Mouse (Mus musculus) lung, postnatal 10 days (tissue): ENCODE results near the gene Kri1.
"Not testable (repeated sequence)": the region's sequence is repeated elsewhere in the genome, so short reads cannot be mapped to it uniquely, and the experiment has no call there.

ENCODE experiments used
- DNase-seq: peaks from one replicate; pipeline ENCODE4 v3.0.0; 2021

Gene Kri1

DNA sequence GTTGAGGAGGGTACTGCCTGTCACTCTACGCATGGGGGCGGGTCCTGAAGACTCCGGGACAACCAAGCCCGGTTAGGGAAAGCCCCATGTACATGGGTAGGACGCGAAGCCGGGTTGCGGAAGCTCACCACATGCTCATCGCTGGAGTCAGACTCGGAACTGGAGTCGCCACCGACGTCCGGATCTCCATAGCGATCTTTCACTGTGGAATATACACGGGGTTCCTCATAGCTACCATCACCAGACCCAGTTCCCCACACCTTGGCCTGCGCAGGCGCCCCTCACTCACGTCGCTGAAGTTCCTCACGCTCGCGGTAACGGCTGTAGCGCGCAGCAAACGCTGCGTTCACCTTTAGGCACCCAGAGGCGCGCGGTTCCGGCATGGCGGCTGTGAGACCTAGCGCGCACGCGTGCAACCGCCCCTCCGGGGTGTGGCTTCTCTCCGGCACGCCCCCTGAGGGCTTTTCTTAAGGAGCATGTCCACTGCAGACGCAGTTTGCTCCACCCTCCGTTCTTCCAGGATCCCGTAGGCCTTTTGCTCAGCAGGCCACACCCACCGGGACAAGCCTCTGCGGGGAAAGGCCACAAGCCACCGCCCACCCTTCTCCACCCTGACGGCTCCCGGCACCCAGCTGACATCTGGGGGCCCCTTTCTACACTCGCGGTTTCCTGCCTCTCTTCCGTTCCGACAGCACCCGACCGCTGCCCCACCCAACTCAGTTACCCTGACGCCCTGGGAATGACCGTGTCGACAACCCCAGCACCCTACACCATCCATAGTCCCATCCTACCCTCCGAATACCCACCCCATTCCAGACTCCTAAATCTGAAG lies at the start of gene Kri1:
Kri1 (minus strand) TSS at position 399 of the 832 bp plus-strand sequence.
- peak; percentile 100 for DNase-seq

DNA sequence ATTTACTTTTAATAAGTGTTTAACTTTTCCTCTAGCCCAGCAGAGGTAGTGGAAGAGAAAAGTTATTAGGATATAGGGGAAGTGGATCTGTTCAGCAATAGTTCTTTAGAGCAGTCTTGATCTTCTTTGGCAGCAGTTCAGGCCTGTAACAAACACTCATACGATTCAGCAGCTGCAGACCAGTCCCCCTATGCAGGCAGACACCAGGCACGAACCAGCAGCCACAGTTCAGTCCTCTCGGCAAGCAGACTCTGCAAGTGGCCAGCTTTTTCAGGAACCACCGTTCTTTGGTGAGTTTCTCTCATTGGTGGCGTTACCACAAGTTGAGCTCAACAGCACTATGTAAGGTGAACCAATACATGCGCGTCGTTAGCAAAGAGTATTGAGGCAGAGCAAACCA lies 48.7 kb upstream of the Kri1 start:
- no peak for DNase-seq

DNA sequence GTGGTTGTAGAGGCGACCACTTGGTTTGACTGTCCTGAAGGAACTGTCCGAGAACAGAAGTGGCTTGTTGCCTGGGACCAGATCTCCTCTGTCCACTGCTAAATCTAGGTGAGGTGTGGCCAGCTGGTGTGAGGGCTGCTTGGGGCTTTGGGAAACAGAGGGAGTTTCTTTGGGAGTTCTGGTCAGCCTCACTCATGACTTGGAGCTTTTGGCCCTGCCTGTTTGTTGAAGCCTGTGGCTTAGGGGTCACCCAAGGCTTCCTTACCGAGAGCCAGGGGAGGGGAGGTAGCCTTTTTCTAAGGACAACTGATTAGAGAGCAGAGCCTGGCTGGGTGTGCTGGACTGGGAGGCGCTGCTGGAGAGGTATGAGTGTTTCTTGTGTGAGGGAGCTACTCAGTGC lies 47.6 kb upstream of the Kri1 start:
- no peak for DNase-seq

DNA sequence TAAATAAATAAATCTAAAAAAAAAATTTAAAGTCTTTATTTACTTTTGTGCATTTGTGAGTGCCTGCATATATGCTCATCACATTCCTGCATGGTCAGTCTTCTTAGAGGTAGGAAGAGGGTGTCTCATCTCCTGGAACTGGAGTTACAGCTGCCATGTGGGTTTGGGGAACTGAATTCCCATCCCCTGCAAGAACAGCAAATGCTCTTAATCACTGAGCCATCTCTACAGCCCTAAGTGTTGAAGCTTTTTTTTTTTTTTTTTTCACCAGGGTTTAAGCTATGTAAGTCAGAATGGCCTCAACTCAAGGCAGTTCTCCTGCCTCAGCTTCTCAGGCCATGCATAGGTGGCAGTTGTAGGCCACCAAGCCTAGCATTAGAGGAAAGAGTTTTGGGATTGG lies 47.0 kb upstream of the Kri1 start:
- DNase-seq = no peak

DNA sequence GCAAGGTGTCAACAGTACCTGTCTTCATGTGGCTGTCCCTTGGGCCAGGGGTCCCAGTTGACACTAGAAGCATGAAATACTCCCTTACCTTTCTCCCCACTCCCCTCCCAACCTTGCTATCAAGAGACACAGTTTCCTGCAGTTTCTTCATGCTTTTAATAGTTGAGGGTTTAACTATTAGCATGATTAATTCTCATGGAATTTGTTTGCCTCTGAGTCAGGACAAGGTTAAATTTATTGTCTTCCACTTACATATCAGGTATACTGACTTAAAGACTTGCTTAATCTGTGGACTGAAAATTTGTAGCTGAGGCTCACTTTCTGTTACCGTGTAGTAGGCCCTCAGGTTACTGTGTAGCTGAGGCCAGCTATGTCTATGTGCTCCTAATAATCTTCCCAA lies 45.8 kb upstream of the Kri1 start:
- DNase-seq = no peak

DNA sequence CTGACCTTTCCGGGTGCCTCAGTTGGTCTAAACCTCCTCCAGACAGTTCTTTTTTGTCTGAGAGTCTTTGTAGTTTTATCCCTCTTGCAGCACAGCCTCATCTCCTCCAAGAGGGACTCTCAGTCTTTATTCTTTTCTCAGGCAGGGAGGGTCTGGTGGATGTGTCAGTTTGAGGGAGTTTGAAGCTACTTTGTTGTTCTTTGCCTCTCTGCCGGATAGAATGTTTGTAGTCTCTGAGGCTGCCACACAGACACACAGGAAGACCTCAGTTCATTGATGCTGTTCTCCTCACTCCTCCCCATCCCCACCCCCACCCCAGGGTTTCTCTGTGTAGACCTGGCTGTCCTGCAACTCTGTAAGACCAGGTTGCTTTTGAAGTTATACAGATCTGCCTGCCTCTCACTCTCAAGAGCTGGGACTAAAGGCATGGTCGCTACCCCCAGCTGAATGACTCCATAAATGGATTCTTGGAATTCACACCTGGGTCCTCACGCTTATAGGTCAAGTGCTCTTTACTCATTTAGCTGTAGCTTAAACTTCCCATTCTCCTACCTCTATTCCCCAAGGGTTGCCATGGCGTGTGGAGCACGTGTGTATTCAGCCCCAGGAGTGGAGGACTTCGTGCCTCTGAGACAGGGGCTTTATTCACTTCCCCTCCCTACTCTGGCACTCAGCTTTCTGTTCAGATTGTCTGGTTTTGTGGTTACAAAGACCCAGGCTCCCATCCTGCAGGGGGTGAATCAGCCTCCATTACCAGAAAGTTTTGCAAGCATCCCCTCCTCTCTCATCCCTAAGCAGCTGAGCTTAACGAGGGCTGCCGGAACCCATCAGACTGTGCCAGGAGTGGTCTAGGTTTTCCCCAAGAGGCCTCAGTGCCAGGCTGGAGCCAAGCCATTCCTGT lies 44.6 kb upstream of the Kri1 start:
- no peak for DNase-seq

DNA sequence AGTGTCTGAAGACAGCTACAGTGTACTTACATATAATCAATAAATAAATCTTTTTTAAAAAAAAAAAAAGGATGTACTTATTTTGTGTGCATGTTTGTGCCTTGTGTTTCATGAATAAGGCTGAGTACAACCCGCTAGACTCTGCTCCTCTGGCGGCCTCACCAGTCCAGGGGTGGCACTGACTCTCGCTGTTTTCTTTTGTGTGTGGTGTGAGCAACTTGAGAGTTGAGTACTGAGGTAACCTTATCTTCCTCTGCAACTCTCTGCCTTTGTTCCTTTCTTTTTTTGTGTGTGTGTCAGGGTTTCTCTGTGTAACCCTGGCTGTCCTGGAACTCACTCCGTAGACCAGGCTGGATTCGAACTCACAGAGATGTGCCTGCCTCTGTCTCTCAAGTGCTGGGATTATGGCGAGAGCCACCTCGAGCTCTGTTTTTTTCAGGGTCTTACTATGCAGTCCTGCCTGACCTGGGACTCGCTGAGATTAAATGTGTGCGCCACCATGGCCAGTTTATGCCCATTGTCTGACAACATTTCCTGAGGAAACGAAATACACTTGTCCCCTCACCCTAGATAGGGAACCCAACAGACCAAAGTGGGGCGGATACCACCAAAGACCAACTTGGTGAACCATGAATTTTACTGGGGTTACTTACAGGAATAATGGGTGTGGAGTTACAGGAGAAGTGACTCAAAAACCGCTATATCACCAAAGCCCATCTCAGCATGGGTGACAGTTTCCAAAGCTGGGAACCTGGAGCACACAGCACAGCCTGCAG lies 43.8 kb upstream of the Kri1 start:
- no peak for DNase-seq

DNA sequence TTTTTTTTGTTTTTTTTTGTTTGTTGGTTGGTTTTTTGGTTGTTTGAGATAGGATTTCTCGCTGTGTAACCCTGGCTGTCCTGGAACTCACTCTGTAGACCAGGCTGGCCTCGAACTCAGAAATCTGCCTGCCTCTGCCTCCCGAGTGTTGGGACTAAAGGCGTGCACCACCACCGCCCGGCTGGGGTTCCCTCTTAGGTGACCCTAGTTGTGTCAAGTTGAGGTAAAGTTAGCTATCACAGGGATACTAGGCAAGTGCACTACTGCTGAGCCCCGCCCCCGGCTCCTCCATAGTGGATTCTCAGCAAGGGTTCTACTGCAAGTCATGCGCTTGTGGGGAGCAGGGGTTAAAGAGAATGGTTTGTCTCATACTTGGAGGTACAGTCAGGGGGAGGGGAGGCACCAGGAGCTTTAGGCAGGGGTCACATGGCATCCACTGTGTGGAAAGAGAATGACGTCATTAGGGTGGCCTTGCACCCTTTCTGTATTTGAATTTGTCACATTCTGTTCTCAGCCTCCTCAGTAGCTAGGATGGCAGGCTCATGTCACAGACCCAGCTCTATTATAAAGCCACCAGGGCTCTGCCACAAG lies 42.0 kb upstream of the Kri1 start:
- peak; percentile 31 for DNase-seq

DNA sequence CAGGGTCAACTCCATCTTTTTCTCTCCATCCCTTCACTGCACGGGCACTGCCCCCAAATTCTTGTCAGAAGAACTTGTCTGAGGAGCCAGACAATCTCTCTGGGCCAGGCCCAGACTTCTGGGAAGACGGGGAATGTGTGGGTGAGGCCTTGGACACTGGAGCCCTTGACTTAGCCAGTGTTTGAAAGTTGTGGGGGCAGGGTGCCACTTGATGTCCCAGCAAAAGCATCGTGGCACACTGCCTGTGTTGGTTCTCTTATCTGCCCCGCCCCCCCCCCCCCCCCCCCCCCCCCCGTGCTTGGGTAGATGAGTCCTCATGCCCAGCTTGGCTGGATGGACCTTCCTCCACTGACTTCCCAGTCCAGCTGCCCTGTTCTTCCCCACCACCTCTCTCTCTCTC lies 41.3 kb upstream of the Kri1 start:
- peak; percentile 86 for DNase-seq

DNA sequence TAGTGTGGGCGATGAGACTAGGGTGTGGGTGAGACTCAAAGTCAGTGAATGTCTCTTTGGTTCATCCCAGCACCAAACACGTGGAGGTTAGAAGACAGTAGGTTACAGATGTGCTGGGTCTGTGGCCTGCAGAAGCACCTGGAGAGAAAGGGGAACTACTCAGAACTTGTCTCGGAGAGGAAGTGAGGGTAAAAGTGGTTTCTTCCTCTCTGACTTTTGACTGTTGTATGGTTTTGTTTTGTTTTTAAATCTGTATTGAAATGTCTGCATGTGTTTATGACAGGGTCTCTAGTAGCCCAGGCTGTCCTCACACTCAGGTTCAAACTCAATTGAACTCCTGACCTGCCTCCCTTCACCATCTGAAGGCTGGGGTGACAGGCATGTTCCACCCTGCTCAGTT lies 40.3 kb upstream of the Kri1 start:
- no peak for DNase-seq

DNA sequence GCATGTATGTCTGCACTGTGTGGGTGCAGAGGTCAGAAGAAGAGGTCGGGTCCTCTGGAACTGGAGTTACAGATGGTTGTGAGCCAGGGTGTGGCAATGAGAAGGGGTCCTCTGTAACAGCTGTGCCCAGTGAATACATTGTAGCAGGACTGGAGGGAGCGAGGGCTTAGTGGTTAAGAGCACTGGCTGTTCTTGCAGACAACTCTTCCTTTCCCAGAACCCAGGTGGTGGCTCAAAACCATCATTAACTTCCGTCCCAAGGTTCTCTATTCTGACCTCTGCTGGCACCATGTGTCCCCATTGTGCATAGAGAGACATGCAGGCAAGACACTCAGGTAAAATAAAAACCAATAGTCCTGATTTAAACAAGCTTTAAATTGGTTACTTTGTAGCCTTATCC lies 39.8 kb upstream of the Kri1 start:
- no peak for DNase-seq

DNA sequence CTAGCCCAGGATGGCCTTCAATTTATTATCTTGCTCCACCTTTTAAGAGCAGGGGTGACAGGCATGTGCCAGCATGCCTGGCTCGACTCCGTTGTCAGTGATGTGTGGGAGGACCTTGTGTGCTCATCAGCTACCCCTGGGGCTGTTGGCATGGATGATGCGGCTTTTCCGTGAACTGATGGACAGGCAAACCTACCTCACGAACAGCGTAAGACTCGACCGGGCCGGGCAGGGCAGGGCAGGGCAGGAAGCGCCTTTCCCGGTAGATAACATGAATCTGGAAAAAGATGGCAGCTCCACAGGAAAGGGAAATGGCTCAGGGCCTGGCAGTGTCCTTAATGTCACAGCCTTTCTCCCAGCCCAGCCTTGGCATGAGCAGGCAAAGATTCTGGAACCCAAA lies 36.5 kb upstream of the Kri1 start:
- DNase-seq = peak; percentile 69

DNA sequence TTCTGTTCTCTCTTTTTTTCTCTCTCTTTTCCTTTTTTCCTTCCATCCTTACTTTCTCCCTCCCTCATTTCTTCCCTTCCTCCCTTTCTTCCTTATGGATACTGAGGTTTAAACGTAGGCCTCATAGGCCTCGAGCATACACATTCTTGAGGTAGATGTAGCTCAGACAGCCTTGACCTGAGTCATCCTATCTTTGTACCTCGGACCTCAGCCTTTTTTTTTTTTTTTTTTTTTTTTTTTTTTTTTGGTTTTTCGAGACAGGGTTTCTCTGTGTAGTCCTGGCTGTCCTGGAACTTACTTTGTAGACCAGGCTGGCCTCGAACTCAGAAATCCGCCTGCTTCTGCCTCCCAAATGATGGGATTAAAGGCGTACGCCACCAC lies 35.1 kb upstream of the Kri1 start:
- not testable (repeated sequence) for DNase-seq

DNA sequence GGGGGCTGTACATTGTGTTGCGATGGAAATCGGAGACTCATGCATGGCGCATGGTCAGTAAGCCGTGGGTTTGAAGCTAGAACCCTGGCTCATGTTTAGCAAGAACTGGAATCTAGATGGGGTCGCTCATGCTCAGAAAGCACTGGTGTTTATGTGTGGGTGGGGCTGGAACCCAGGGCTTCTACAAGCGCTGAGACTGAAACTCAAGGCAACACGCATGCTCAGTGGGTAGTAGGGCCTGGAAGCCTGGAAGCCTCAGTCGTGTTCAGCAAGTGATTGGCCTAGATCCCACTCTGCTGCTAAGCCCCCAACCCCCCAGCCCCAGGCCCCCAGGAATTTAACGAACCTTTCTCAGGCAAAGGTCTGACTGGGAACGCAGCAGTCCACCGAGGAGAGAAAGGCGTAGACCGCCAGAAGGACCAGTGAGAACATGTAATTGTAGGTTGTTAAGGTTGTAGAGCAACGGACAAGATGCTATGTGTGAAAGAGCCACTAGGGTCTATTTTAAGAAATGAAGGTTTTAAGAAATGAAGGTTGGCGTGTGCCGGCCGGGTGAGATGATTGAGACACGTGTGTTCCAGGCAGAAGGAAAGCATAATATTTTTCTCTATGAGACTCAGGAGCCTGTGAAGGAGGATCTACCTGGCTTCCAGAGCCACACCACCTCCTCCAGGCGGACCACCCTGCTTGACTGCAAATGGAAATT lies 34.6 kb upstream of the Kri1 start:
- DNase-seq = no peak

DNA sequence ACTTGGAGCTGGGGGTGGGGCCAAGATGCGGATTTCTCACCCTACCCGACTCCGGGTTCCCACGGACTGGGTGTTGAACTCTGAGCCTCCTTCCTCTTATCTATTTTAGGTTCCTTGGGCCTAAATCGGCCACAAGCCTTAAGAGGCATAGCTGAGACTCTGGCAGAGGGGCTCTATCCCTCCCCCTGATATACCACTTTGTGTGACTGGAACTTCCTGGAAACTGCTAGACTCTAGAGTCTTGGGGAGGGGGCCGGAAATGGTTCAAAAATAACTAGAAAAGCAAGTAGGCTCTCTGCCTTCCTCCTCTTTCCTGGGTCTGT lies 33.7 kb upstream of the Kri1 start:
- DNase-seq = peak; percentile 63

DNA sequence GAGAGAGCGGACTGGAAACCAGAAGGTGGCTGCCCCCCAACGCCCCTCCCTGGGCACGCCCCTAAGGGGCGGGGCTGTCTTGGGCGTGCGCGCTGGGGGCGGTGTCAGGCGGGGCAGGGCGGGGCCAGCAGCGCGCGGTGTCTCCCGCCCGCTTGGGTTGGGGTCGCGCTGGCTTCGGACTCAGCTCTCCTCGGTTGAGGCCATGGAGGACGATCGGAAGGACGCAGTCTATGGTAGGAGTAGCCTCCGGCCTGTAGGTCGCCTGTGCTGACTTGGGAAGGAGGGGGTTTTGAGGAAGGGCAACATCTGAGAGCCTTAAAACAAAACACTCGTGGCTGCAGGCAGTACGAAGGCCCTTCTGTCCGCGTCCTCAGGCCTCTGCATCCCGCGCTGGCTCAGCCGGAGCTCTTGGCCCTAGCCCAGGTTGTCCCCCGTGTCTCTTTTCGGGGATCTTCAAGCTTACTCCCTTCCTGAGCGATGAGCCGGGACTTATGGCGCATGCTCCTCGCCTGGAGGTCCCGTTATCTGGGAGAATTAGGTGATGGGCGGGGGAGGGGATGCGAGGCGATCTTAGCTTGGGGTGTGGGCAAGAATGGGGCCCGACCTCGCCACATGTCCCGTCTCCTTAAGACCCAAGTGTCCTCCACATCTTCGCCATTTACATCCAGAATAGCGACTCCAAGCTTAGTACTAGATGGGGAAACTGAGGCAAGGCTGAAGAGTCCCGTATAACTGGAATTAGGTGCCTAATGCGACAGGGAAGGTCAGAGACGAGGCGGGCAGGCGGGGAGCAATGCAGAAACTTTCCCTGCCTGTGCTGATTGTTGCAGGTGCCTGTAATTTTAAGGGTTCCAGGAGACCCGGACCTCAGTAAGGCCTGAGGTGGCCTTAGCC lies 33.1 kb upstream of the Kri1 start, which contains the start of gene Slc44a2:
Slc44a2 (plus strand) TSS at position 80 of the 894 bp plus-strand sequence.
- DNase-seq = peak; percentile 91

DNA sequence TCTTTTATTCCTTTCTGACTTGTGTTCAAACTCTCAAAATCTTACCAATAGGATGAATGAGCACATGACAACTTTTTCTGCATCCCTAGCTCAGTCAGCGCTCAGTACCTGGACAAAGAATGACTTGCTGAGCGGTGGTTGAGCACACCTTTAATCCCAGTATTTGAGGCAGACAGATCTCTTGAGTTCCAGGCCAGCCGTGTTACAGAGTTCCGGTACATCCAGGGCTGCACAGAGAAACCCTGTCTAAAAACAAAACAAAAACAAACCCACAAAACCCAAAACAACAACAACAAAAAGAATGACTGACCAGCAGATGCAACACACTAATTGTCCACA lies 32.5 kb upstream of the Kri1 start:
- DNase-seq = no peak

DNA sequence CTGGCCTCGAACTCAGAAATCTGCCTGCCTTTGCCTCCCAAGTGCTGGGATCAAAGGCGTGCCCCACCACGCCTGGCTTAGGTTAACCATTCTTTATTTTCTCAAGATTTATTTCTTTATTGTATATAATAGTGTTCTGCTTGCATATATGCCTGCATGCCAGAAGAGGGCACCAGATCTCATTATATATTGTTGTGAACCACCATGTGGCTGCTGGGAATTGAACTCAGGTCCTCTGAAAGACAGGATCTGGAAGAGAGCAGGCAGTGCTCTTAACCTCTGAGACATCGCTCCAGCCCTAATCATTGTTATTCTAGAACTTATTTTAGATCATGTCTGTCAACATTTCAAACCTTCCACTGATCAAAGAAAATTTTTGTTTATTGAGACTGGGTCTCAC lies 31.7 kb upstream of the Kri1 start:
- no peak for DNase-seq

DNA sequence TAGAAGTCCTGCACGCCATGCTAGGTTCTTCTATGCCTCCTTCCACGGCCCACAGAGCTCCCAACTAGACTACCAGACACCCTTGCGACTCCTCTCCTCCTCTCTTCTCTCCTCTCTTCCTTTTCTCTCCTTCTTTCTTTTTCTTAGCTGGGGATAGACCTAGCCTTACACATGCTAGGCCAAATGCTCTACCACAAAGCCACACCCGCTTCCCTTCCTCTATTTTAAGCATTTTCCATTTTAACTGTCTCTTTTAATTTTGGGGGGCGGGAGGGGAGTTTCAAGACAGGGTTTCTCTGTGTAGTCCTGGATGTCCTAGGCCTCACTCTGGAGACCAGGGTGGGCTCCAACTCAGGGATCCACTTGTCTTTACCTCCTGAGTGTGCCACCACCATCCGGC lies 31.0 kb upstream of the Kri1 start:
- DNase-seq = no peak

DNA sequence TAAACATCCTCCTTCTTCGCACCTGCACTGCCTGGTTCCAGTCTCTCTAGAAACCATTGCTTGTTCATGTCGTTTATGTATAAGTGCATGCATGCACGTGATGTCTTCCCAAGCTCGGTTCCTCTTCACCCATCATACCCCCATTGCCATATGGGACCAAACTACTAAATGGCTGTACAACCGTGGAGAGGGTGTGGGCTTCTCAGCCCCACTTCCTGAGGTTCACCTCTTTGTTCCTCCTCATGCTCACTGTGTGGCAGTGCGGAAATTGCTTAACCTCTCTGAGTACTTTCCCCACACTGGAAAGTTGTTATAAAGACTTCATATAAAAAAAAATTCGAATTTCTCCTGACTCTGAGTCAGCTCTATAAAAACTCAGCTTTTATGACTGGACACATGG lies 28.9 kb upstream of the Kri1 start:
- DNase-seq = no peak

DNA sequence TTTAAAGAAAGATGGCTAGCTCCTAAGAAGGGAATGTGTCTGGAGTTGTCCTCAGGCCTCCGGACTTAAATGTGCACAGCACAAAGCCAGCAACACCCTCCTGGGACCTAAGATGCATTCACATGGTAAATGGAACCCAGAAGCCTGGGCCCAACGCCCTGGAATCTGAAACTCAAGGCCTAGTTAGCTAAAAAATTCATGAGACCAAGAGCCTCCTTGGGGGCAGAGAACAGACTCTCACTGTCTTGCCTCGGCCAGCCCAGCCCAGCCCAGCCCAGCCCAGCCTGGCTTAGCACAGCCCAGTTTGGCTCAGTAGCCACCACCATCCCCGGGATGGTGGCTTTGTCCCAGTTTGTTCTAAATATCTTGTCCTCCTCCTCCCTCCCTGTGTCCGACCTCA lies 27.7 kb upstream of the Kri1 start:
- DNase-seq = no peak
